Mouse (Mus musculus): ENCODE measurements around the gene Myo15b. TPM values are rescaled to one million over a fixed set of nuclear protein-coding genes. Genes with fewer than 3 reads are reported as not detected.
A peak's percentile ranks its signal among the peaks of the same experiment; 100 is the strongest.

The Myo15b gene
- total RNA-seq, 2 experiments from 2014 or later: 0.49 to 0.75 TPM

DNA sequence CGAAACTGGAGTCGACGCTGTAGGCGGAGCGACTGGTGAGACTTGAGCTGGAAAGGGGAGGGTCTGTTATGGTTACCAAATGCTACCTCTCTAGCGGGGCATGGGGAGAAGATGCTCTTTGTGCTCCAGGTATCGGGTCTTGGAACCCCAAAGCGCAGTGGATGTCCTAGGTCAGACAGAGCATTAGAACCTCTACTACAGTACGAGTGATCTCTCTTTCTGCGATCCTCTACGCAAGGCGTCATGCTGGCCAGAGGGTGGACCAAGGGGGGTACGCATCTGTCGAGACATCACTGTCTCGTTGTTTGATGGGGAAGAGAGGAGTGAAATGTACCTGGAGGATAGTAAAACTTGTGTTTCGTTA lies 75.5 kb downstream of the Myo15b start:
- DNase-seq (ENCODE audit: low spot score in 2 of 2): no peak

DNA sequence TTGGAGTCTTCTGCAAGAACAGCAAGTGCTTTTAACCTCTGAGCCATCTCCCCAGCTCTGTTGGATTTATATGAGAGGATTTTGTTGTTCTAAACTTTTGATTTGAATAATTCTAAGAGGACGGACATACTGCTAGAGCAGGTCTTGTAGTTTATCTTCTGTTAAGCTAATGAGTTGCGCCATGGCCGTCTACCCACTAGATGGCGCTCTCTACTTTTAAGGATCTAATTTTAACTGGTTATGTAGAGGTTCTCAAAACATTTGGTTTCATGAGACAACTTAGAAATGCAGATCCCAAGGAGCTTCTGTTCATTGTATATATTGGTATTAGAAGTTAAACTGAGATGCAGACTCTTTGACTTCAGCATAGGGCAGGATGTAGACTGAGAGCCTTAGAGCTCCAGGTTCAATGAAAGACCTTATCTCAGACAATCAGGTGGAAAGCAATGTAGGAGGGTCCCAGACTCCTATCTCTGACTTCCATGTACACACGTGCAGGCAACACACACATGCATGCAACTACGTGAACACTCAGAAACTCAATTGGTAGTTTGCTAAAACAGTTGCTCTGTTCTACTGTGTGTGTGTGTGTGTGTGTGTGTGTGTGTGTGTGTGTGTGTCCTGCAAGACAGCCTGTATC lies 81.6 kb downstream of the Myo15b start:
- DNase-seq (ENCODE audit: low spot score in 2 of 2): peak; percentile 57 to 63

DNA sequence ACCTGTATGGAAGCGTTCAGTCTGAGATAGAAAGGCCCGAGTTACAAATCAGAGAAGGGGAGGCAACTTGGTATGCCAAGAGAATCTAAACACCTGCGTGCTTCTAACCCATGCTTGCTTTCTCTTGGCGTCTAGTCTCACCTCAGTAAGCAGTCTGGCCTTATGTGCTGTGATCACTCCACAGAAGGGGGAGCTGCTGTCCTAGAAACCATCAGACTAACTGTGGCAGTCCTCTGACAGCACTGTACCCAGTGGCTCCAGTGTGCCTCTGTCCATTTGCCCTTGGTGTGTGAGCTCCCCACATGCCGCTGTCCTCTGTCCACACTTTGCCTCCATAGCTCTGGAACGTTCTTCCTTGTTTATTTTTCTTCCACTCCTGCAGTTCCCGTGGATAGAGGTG lies 83.8 kb downstream of the Myo15b start:
- DNase-seq (ENCODE audit: low spot score in 2 of 2): no peak

Other genes starting within 250 kb of the Myo15b start
- 10 to 100 TPM; 15.4 to 16.1 TPM for gene Mif4gd, start 245.4 kb upstream of the Myo15b start, total RNA-seq (2021)
- 10 to 100 TPM; 55.2 to 60.6 TPM for gene Slc25a19, start 230.1 kb upstream of the Myo15b start, total RNA-seq (2021)
- gene Grb2, start 149.8 kb upstream of the Myo15b start, total RNA-seq (2021): 100 to 1,000 TPM; 204 to 206 TPM
- 10 to 100 TPM; 62.9 to 65.2 TPM for gene Tmem94, start 93.0 kb upstream of the Myo15b start, total RNA-seq (2021)
- gene Caskin2, start 44.8 kb upstream of the Myo15b start, total RNA-seq (2021): 10 to 100 TPM; 17.7 to 18.6 TPM
- gene Tsen54, start 43.7 kb upstream of the Myo15b start, total RNA-seq (2021): 10 to 100 TPM; 14.0 to 14.5 TPM
- 1 to 10 TPM; 3.6 to 4.5 TPM for gene Llgl2, start 34.4 kb upstream of the Myo15b start, total RNA-seq (2021)
- under 1 TPM in 1 of 2 experiments, not detected in 1; 0.54 TPM for gene Smim5, start 41.6 kb downstream of the Myo15b start, total RNA-seq (2021)
- gene Smim6, start 53.6 kb downstream of the Myo15b start, total RNA-seq (2021): not detected
- 10 to 100 TPM; 45.3 to 54.0 TPM for gene Sap30bp, start 74.9 kb downstream of the Myo15b start, total RNA-seq (2021)
- gene Recql5, start 75.1 kb downstream of the Myo15b start, total RNA-seq (2021): 10 to 100 TPM; 25.9 to 27.4 TPM
- gene Itgb4, start 116.3 kb downstream of the Myo15b start, total RNA-seq (2021): 1 to 10 TPM; 4.5 to 6.9 TPM
- gene Galk1, start 154.3 kb downstream of the Myo15b start, total RNA-seq (2021): 10 to 100 TPM; 15.5 to 16.3 TPM
- gene H3f3b, start 169.6 kb downstream of the Myo15b start, total RNA-seq (2021): 100 to 1,000 TPM; 246 to 269 TPM
- gene Unk, start 171.9 kb downstream of the Myo15b start, total RNA-seq (2021): 10 to 100 TPM; 21.8 to 22.3 TPM
- 1 to 10 TPM; 1.8 to 2.7 TPM for gene Unc13d, start 219.6 kb downstream of the Myo15b start, total RNA-seq (2021)
- 100 to 1,000 TPM; 464 to 477 TPM for gene Wbp2, start 228.6 kb downstream of the Myo15b start, total RNA-seq (2021)